Mouse (Mus musculus) left cerebral cortex, adult 2 months (tissue): ENCODE measurements around the gene Snapc5. TPM values are rescaled to one million over a fixed set of nuclear protein-coding genes. Genes with fewer than 3 reads are reported as not detected.

Experiments used
- DNase-seq, 2 experiments: peaks; one replicate each; pipeline ENCODE4 v3.0.0; 2021 to 2022; ENCODE audit warnings: low spot score in 2 of 2, mixed read lengths in 1 of 2; ENCODE audit errors: extremely low spot score in 1 of 2
- H3K27ac ChIP-seq: fragments of 200-600 bp; 2 replicates; pipeline ENCODE4 v1.8.1; 2022
- H3K4me3 ChIP-seq: fragments of 200-600 bp; 2 replicates; pipeline ENCODE4 v1.8.1; 2022
- CTCF ChIP-seq: fragments of 200-600 bp; IDR thresholded peaks from 2 replicates; pipeline ENCODE4 v1.8.1; 2022; ENCODE audit warnings: antibody characterized with exemption, mild to moderate bottlenecking, moderate library complexity
- intact Hi-C: fragments of 180-260 bp; cut with DNase I; formaldehyde crosslinking; loops from one replicate; pipeline ENCODE4 v1.15.1; 2025
- microRNA-seq, 2 experiments: library from miRNA; unstranded; fragments of <30 nt; microRNA quantifications; one replicate each; pipeline ENCODE4 v1.2.0; 2021
- total RNA-seq, 2 experiments: library from RNA; stranded (reverse); gene quantifications; 2 replicates each; pipeline ENCODE4 v1.2.3; 2021

Gene Snapc5
- total RNA-seq, 2 experiments from 2014 or later: 20.5 to 21.6 TPM

- no peak for DNase-seq
- TF ChIP-seq CTCF: no peak
- Histone ChIP-seq H3K27ac (no peak overlapping the region), H3K4me3 (no peak overlapping the region)
- intact Hi-C loops: no loop called here
Measured at GRCm38 (mm10) chr9:64227736-64228135, 48.7 kb downstream of the Snapc5 start.

- TF ChIP-seq CTCF: no peak
- Histone ChIP-seq H3K4me3 (no peak overlapping the region), H3K27ac (peak overlapping the region; percentile 33)
- DNase-seq: no peak
- intact Hi-C loops: no loop called here
Measured at GRCm38 (mm10) chr9:64228972-64229371, 49.9 kb downstream of the Snapc5 start.

- peak overlapping the region; percentile 84; the same call in 1 of the 2 replicates for H3K27ac ChIP-seq
- DNase-seq: no peak
- intact Hi-C loops: loop anchor here (2.0 kb wide), 1 partner anchor 22 kb away; the partner anchor contains the start of gene Map2k1
- no peak overlapping the region for H3K4me3 ChIP-seq
- peak; percentile 8 for TF ChIP-seq CTCF
Measured at GRCm38 (mm10) chr9:64231171-64231570, 52.1 kb downstream of the Snapc5 start.

- no peak for TF ChIP-seq CTCF
- Histone ChIP-seq H3K27ac (peak overlapping the region; percentile 84), H3K4me3 (no peak overlapping the region)
- no peak for DNase-seq
- intact Hi-C loops: loop anchor here (2.0 kb wide), 1 partner anchor 21 kb away; the partner anchor contains the start of gene Map2k1
Measured at GRCm38 (mm10) chr9:64231674-64232073, 52.6 kb downstream of the Snapc5 start.

GRCm38 (mm10) chr9:64232257-64232957 is 53.3 kb downstream of the Snapc5 start:
- TF ChIP-seq CTCF: no peak
- H3K4me3 ChIP-seq: no peak overlapping the region
- no peak for DNase-seq
- peak overlapping the region; percentile 84 for H3K27ac ChIP-seq
- intact Hi-C loops: no loop called here

Small RNAs within 50 kb of the gene (microRNA-seq; reads per million reads assigned to microRNA genes)
- gene Gm24106: 0 reads per million in 2 experiments

Other genes with a start within 250 kb of the Snapc5 start
- 1 to 10 TPM; 2.6 to 2.8 TPM for gene Smad6, start 157.2 kb upstream of the Snapc5 start, total RNA-seq
- not detected for gene Lctl, start 62.1 kb upstream of the Snapc5 start, total RNA-seq
- 1 to 10 TPM; 3.8 to 4.4 TPM for gene Zwilch, start 6.2 kb upstream of the Snapc5 start, total RNA-seq
- gene Rpl4, start 5.9 kb upstream of the Snapc5 start, total RNA-seq: 100 to 1,000 TPM; 517 to 522 TPM
- 1 to 10 TPM; 1.5 TPM for gene Uchl4, start 55.9 kb downstream of the Snapc5 start, total RNA-seq
- 100 to 1,000 TPM; 286 to 295 TPM for gene Map2k1, start 74.4 kb downstream of the Snapc5 start, total RNA-seq
- gene Tipin, start 102.3 kb downstream of the Snapc5 start, total RNA-seq: 10 to 100 TPM; 12.9 to 20.2 TPM
- 10 to 100 TPM; 24.3 to 29.6 TPM for gene Dis3l, start 162.0 kb downstream of the Snapc5 start, total RNA-seq
- gene Megf11, start 206.4 kb downstream of the Snapc5 start, total RNA-seq: 10 to 100 TPM; 14.1 to 14.4 TPM